Comparison of ENCODE assay signal across 27 mouse cellular contexts in the genomic region with DNA sequence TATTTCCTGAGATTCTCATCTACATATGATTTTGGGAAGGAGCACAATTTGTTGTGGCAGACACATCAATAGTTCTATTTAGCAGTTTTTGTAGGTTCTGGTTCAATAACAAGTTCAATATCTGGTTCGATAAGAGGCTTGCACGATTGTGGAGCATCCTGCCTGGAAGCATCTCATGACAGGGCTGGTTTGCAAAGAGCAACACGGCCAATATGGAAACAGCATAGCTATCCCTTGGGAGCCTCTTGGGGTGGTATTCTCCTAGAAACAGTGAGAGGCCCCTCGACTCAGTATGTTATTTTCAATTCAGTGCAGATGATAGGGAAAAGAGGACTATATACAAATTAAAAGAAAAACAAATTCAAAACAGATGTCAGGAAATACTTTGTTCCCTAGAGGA.
DNase-seq lines count a peak whose midpoint lies in the region; ATAC-seq and TF ChIP-seq lines count a peak whose summit lies in the region.
"Had no signal": no experiment of that assay in that cellular context is flagged by ENCODE, and none has a peak within 500 bp of the region (broad histone marks: within the 10 kb centered on the region; RNA-seq: fewer than 3 reads in every experiment).

No protein-coding gene starts in this region.

- TF ChIP-seq EP300 in heart, adult 2 months (IDR thresholded peaks at IDR 0.05; ENCODE audit: insufficient read depth, low read depth, low read length): no peak

- H3K27me3 ChIP-seq in heart, adult 2 months (ENCODE audit: control insufficient read depth, insufficient read depth, low read length): 0 out of 2 replicates have a peak, but pooled peaks cover 1% of the 10 kb centered on the region
- H3K27me3 ChIP-seq in lung, embryonic 15.5 days: no peaks in the 10 kb centered on the region
- peaks cover 6% of the 10 kb centered on the region; the same call in 1 of the 2 replicates for H3K27me3 ChIP-seq in limb, embryonic 10.5 days (ENCODE audit: low read depth, poor library complexity, severe bottlenecking)
- peaks cover 18% of the 10 kb centered on the region for H3K27me3 ChIP-seq in limb, embryonic 12.5 days
- H3K27me3 ChIP-seq in forebrain, embryonic 13.5 days: no peaks in the 10 kb centered on the region
- H3K27me3 ChIP-seq: CH12.LX; embryonic facial prominence, embryonic 12.5 days; embryonic facial prominence, embryonic 15.5 days; forebrain, embryonic 12.5 days; forebrain, embryonic 15.5 days had no signal

- intact Hi-C loops in heart, adult 2 months (cut with DNase I): no loop called here

- no peak overlapping the region for H3K4me3 ChIP-seq in heart, adult 2 months
- H3K4me3 ChIP-seq in lung, embryonic 15.5 days: no peak overlapping the region
- no peak overlapping the region for H3K4me3 ChIP-seq in lung, adult 2 months (replicated peaks; ENCODE audit: extremely low read depth, low read depth, low read length)
- no peak overlapping the region for H3K4me3 ChIP-seq in limb, embryonic 10.5 days
- H3K4me3 ChIP-seq in limb, embryonic 12.5 days (replicated peaks): no peak overlapping the region
- no peak overlapping the region for H3K4me3 ChIP-seq in forebrain, embryonic 13.5 days
- H3K4me3 ChIP-seq: embryonic facial prominence, embryonic 12.5 days; embryonic facial prominence, embryonic 15.5 days; erythroblast, embryonic 14.5 days; forebrain, embryonic 10.5 days; forebrain, embryonic 12.5 days; forebrain, embryonic 15.5 days had no signal

- TF ChIP-seq CTCF in heart, adult 2 months (IDR thresholded peaks at IDR 0.05): no peak
- no peak for TF ChIP-seq CTCF in lung, adult 2 months (IDR thresholded peaks at IDR 0.05; ENCODE audit: insufficient read depth, low read length)

- WGBS in heart, adult 2 months: 50% methylated on average over 4 of the region's 4 CpGs
- 54% methylated on average over 4 of the region's 4 CpGs for WGBS in lung, embryonic 15.5 days
- 69% methylated on average over 4 of the region's 4 CpGs for WGBS in lung, adult 2 months
- WGBS in limb, embryonic 10.5 days: 70% methylated on average over 4 of the region's 4 CpGs
- WGBS in limb, embryonic 12.5 days: 40% methylated on average over 4 of the region's 4 CpGs
- 82% methylated on average over 4 of the region's 4 CpGs for WGBS in forebrain, embryonic 13.5 days

- peaks cover 1% of the 10 kb centered on the region; the same call in 1 of the 2 replicates for H3K4me1 ChIP-seq in heart, adult 2 months (ENCODE audit: control insufficient read depth, insufficient read depth, low read length)
- H3K4me1 ChIP-seq in lung, embryonic 15.5 days: peaks cover 34% of the 10 kb centered on the region
- peaks cover 3% of the 10 kb centered on the region; the same call in 1 of the 2 replicates for H3K4me1 ChIP-seq in lung, adult 2 months (ENCODE audit: control insufficient read depth, insufficient read depth, low read length)
- peaks cover 38% of the 10 kb centered on the region for H3K4me1 ChIP-seq in limb, embryonic 10.5 days
- peaks cover 26% of the 10 kb centered on the region for H3K4me1 ChIP-seq in limb, embryonic 12.5 days (replicated peaks)
- no peaks in the 10 kb centered on the region for H3K4me1 ChIP-seq in forebrain, embryonic 13.5 days
- H3K4me1 ChIP-seq: forebrain, embryonic 10.5 days; forebrain, embryonic 15.5 days had no signal

- no peak for TF ChIP-seq POLR2A in heart, adult 2 months (IDR thresholded peaks at IDR 0.05; ENCODE audit: insufficient read depth, low read depth, low read length)
- no peak for TF ChIP-seq POLR2A in lung, adult 2 months (IDR thresholded peaks at IDR 0.05; ENCODE audit: borderline replicate concordance, extremely low read depth, low read depth, low read length)

- H3K27ac ChIP-seq in heart, adult 2 months: no peak overlapping the region
- H3K27ac ChIP-seq in lung, embryonic 15.5 days: peak overlapping the region; percentile 71
- H3K27ac ChIP-seq in limb, embryonic 10.5 days: peak overlapping the region; percentile 10; the same call in 1 of the 2 replicates
- H3K27ac ChIP-seq in limb, embryonic 12.5 days: no peak overlapping the region
- no peak overlapping the region for H3K27ac ChIP-seq in forebrain, embryonic 13.5 days
- H3K27ac ChIP-seq: embryonic facial prominence, embryonic 12.5 days; embryonic facial prominence, embryonic 15.5 days; forebrain, embryonic 10.5 days; forebrain, embryonic 12.5 days; forebrain, embryonic 15.5 days had no signal

- H3K79me2 ChIP-seq in heart, adult 2 months (replicated peaks; ENCODE audit: control insufficient read depth, insufficient read depth, low read length): no peaks in the 10 kb centered on the region

- no peak for ATAC-seq in lung, embryonic 15.5 days (ENCODE audit: borderline replicate concordance, extremely low read depth, low FRiP score, low TSS enrichment)
- ATAC-seq in limb, embryonic 12.5 days (ENCODE audit: insufficient number of reproducible peaks, insufficient read depth, low FRiP score, low TSS enrichment, low read depth): 0 out of 2 replicates have a peak, but pooled peaks have one; percentile 24
- no peak for ATAC-seq in forebrain, embryonic 13.5 days
- ATAC-seq: CD4-positive, CD25-positive, alpha-beta regulatory T cell, adult 4 months; forebrain, embryonic 15.5 days; forebrain, postnatal 0 days had no signal

- no peaks in the 10 kb centered on the region for H3K9me3 ChIP-seq in lung, embryonic 15.5 days
- H3K9me3 ChIP-seq in limb, embryonic 10.5 days (replicated peaks): no peaks in the 10 kb centered on the region
- no peaks in the 10 kb centered on the region for H3K9me3 ChIP-seq in limb, embryonic 12.5 days
- no peaks in the 10 kb centered on the region for H3K9me3 ChIP-seq in forebrain, embryonic 13.5 days (replicated peaks)
- H3K9me3 ChIP-seq: embryonic facial prominence, embryonic 12.5 days; embryonic facial prominence, embryonic 15.5 days; forebrain, embryonic 10.5 days; forebrain, embryonic 12.5 days; forebrain, embryonic 15.5 days; G1E had no signal

- H3K36me3 ChIP-seq in heart, adult 2 months (ENCODE audit: control insufficient read depth, insufficient read depth, low read length): no peaks in the 10 kb centered on the region
- H3K36me3 ChIP-seq in lung, embryonic 15.5 days: no peaks in the 10 kb centered on the region
- H3K36me3 ChIP-seq in limb, embryonic 10.5 days: no peaks in the 10 kb centered on the region
- H3K36me3 ChIP-seq in limb, embryonic 12.5 days: no peaks in the 10 kb centered on the region
- no peaks in the 10 kb centered on the region for H3K36me3 ChIP-seq in forebrain, embryonic 13.5 days (ENCODE audit: poor library complexity, severe bottlenecking)
- H3K36me3 ChIP-seq: embryonic facial prominence, embryonic 12.5 days; embryonic facial prominence, embryonic 15.5 days; forebrain, embryonic 10.5 days; forebrain, embryonic 12.5 days; forebrain, embryonic 15.5 days; G1E had no signal

- H3K9ac ChIP-seq in heart, adult 2 months (ENCODE audit: low read depth, low read length): no peak overlapping the region
- no peak overlapping the region for H3K9ac ChIP-seq in lung, embryonic 15.5 days
- no peak overlapping the region for H3K9ac ChIP-seq in limb, embryonic 12.5 days (replicated peaks)
- H3K9ac ChIP-seq in forebrain, embryonic 13.5 days: no peak overlapping the region
- H3K9ac ChIP-seq: embryonic facial prominence, embryonic 12.5 days; embryonic facial prominence, embryonic 15.5 days; forebrain, embryonic 12.5 days; forebrain, embryonic 15.5 days; forebrain, postnatal 0 days had no signal

- DNase-seq in heart, adult 11 months: peak; percentile 80
- no peak for DNase-seq in heart, adult 2 months
- DNase-seq in lung, adult 2 months: no peak
- no peak for DNase-seq in limb, embryonic 10.5 days (ENCODE audit: low spot score)
- no peak for DNase-seq in B cell, adult 2 months
- DNase-seq: adrenal gland, adult 2 months; adrenal gland, postnatal 10 days; adrenal gland, postnatal 25 days; cerebellum, adult 11 months; cerebellum, adult 18-20 months; cerebellum, adult 8-10 months; cerebellum, adult 9-11 months; cerebellum, postnatal 14 days; cerebellum, postnatal 36 days; forebrain, postnatal 0 days had no signal

- H3K4me2 ChIP-seq in lung, embryonic 15.5 days: no peak overlapping the region
- no peak overlapping the region for H3K4me2 ChIP-seq in limb, embryonic 12.5 days
- no peak overlapping the region for H3K4me2 ChIP-seq in forebrain, embryonic 13.5 days
- H3K4me2 ChIP-seq: embryonic facial prominence, embryonic 12.5 days; embryonic facial prominence, embryonic 15.5 days; forebrain, embryonic 12.5 days; forebrain, embryonic 15.5 days had no signal

Comparison
In these comparisons a context has a peak if more than half of its experiments do, and no peak if none do; other contexts are left out.
1. H3K27ac ChIP-seq: peak in lung, embryonic 15.5 days (single experiment) and limb, embryonic 10.5 days (single experiment); none in heart, adult 2 months (single experiment), limb, embryonic 12.5 days (single experiment) and forebrain, embryonic 13.5 days (single experiment).